Mouse (Mus musculus) lung, postnatal 4 days (tissue): ENCODE results near the gene Gm38119.

Experiments used
- DNase-seq, 2 experiments: peaks; one replicate each; pipeline ENCODE4 v3.0.0; 2021

Gm38119 gene

DNA sequence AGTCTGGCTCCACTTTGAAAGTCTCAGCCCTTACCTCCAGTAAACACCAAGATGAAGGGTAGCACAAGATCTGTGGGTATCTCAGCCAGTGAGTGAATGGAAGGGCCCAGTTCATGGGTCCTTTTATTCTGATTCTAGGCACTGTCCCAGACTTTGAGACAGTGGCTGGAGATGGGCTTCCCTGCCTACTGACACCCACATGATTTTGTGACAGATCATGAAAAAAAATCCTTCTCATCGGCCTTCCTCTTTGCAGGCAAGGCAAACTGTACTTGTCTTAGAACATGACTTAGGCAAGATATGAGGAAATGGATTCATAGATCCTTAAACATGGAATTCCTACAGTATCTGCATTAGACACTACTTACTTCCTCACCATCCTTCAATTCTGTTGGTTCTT lies at the start of gene Gm38119:
Gene Gm38119 (minus strand): TSS at position 101 of the 400 bp plus-strand sequence.
- DNase-seq, result no peak

DNA sequence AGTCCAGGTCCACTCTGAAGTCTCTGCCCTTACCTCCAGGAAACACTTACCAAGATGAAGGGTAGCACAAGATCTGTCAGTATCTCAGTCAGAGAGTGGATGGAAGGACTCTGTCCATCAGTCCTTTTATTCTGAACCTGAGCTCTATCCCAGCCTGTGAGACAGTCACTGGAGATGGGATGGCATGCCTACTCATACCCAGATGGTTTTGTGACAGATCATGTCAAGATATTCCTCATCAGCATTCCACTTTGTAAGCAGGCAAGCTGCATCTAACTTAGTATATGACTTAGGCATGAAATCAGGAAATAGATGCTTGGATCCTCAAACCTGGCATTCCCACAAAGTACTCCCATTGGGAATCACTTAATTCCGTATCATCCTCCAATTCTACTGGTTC lies 39.9 kb upstream of the Gm38119 start, which contains the start of gene Lce1i:
Gene Lce1i (minus strand): TSS at position 101 of the 400 bp plus-strand sequence.
- no peak for DNase-seq

DNA sequence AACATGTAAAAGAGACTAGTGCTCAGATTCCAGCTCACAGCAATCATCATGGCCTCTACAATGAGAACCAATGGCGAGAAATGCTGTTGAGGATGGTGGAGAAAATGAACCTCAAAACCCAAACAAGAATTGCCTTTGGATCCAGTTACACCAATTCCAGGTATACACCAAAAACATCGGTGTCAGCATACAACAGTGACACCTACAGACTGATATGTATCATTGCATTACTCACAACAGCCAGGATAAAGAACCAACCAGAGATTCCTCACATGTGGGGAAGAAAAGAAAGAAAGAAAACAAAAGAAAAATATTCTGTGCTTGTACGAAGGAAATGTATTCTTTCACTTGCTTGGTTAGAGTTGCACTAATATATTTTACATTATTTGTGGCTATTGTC lies 32.7 kb upstream of the Gm38119 start:
- no peak for DNase-seq

DNA sequence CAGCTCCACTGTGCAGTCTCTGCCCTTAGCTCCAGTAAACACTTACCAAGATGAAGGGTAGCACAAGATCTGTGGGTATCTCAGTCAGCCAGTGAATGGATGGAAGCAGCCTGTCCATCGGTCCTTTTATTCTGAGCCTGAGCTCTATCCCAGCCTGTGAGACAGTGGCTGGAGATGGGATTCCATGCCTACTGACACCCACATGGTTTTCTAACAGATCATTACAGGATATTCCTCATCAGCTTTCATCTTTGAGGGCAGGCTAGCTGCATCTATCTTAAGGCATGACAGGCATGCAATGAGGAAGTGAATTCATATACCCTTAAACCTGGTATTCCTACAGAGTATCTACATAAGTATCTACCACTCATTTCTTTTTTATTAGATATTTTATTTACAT lies 26.1 kb upstream of the Gm38119 start, which contains the start of gene Lce1h:
Gene Lce1h (minus strand): TSS at position 101 of the 400 bp plus-strand sequence.
- no peak for DNase-seq

DNA sequence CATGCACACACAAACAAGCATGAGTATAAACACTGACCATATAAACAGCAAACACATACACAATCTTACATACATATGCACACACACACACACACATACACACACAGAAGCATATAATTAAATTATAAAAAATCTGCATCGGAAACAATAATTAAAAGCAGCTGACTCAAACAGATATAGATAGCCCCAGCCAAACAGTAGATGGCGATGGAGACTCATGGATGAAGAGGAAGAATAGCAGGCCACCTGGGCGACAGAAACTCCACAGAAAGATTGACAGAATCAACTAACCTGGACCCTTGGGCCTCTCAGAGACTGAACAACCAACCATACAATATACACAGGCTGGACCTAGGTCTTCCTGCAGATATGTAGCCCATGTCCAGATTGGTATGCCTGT lies 14.3 kb upstream of the Gm38119 start:
- no peak for DNase-seq

DNA sequence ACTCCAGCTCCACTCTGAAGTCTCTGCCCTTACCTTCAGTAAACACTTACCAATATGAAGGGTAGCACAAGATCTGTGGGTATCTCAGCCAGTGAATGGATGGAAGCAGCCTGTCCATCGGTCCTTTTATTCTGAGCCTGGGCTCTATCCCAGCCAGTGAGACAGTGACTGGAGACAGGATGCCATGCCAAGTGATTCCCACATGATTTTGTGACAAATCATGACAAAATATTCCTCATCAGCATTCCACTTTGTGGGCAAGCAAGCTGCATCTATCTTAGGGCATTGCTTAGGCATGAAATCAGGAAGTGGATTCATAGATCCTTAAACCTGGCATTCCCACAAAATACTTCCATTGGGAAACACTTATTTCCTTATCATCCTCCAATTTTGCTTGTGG lies 13.3 kb upstream of the Gm38119 start, which contains the start of gene Lce1g:
Gene Lce1g (minus strand): TSS at position 101 of the 400 bp plus-strand sequence.
- no peak for DNase-seq

DNA sequence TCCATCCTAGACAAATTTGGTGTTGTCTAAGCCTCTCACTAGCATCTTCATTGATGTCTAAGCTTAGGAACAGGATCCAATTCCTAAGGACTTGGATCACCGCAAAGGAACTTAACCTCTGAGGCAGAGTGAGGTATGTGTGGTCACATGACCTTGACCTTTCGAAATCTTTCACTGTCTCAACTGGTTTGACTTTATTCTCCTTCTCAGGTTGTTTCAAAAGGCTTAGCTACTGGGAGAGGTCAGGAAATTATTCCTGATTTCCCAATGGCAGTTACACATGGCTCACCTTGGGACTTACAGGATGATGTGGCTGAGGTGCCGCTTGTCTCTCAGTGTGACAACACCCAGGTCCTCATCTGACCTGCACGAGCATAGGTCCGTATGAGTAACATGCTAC lies 16.3 kb downstream of the Gm38119 start:
- DNase-seq, result no peak

DNA sequence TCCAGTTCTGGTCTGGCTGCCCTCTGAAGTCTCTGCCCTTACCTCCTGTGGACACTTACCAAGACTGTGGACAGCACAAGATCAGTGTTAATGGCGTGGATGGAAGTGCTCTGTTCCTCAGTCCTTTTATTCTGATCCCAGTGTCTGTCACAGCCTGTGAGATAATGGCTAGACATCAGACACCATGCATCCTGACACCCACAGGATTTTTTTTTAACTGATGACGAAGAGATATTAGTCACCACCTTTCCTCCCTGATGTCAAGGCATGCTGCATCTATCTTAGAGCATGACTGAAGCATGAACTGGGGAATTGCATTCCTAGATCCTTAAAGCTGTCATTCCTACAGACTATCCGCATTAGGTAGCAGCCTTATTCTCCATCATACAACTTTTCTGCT lies 18.6 kb downstream of the Gm38119 start, which contains the start of gene Lce1f:
Gene Lce1f (minus strand): TSS at position 101 of the 400 bp plus-strand sequence.
- no peak for DNase-seq

DNA sequence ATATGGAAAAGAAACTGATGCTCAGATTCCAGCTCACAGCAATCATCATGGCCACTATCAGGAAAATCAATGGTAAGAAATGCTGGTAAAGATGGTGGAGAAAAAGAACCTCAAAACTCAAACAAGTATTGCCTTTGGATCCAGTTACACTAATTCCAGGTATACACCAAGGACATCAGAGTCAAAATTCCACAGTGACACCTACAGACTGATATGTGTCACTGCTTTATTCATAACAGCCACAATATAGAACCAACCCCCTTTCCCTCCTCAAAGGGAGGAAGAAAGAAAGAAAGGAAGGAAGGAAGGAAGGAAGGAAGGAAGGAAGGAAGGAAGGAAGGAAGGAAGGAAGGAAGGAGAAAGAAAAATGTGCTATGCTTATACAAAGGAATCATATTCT lies 23.8 kb downstream of the Gm38119 start:
- no peak for DNase-seq

DNA sequence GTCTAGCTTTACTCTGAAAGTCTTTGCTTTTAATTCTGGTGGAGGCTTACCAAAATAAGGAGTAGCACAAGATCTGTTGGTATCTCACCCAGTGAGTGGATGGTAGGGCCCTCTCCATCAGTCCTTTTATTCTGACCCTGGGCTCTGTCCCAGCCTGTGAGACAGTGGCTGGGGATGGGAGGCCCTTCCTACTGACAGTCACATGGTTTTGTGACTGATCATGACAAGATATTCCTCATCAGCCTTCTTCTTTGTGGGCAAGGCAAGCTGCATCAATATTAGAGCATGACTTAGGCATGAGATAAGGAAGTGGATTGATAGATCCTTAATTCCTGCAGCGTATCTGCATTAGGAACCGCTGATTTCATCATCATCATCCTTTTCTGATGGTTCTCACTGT lies 29.9 kb downstream of the Gm38119 start, which contains the start of gene Lce1e:
Gene Lce1e (minus strand): TSS at position 101 of the 400 bp plus-strand sequence.
- no peak for DNase-seq

DNA sequence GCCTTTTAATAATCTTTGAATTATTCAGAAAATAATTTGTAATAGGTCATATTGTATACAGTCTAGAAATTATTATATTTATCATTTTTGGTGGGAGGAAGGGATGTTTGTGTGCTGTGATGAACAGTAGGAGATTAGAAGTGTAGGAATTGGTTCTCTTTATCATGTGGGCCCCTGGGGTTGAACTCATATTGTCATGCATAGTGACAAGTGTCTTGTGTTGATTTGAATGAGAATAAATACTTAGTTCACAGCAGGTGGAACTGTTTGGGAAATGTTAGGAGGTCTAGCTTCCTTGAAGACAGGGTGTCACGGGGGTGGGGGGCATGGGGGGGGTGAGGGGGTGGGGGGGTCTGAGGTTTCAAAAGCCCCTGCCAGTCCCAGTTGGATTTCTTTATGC lies 44.3 kb downstream of the Gm38119 start:
- no peak for DNase-seq

DNA sequence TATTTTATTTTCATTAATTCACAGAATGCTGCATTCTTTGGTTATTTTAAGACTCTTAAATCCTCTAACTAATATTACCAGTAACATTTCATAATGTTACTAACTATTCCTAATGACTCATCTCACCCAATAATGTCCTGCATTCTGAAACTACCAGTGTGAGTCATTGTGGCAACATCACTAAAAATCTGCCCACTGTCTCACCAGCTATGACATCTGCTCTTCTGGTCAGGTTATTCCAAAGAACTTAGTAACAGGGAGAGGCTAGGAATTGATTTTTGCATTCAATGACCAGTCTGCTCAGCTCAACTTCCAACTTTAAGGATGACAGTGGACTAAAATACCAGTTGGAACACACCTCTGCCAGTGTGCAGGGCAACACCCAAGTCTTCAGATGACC lies 47.2 kb downstream of the Gm38119 start:
- no peak for DNase-seq

DNA sequence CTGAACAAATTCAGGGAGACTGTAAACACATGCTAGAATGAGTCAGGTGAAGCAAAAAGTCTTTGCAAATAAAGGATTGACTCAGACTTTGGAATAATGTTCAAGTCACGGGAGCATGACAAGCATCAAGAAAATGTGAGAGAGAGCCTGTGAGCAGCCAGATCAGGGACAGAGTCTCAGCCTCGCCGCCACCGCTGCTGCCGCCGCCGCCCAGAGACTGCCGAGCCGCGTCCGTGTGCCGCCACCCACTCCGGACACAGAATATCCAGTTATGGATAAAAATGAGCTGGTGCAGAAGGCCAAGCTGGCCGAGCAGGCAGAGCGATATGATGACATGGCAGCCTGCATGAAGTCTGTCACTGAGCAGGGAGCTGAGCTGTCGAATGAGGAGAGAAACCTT lies 49.7 kb downstream of the Gm38119 start:
- DNase-seq, result peak; percentile 23 to 40
